Mouse (Mus musculus) yolk sac, embryonic 10.5 days (tissue): Measurements from ENCODE around the gene Ggcx.
"Not testable (repeated sequence)": the region's sequence is repeated elsewhere in the genome, so short reads cannot be mapped to it uniquely, and the experiment has no call there.

Experiments
- DNase-seq: peaks from one replicate; pipeline ENCODE4 v3.0.0-alpha.2; 2017; ENCODE audit warnings: low spot score

Gene Ggcx

GRCm38 (mm10) chr6:72462550-72463257 is 48.6 kb downstream of the Ggcx start:
- not testable (repeated sequence) for DNase-seq

DNA sequence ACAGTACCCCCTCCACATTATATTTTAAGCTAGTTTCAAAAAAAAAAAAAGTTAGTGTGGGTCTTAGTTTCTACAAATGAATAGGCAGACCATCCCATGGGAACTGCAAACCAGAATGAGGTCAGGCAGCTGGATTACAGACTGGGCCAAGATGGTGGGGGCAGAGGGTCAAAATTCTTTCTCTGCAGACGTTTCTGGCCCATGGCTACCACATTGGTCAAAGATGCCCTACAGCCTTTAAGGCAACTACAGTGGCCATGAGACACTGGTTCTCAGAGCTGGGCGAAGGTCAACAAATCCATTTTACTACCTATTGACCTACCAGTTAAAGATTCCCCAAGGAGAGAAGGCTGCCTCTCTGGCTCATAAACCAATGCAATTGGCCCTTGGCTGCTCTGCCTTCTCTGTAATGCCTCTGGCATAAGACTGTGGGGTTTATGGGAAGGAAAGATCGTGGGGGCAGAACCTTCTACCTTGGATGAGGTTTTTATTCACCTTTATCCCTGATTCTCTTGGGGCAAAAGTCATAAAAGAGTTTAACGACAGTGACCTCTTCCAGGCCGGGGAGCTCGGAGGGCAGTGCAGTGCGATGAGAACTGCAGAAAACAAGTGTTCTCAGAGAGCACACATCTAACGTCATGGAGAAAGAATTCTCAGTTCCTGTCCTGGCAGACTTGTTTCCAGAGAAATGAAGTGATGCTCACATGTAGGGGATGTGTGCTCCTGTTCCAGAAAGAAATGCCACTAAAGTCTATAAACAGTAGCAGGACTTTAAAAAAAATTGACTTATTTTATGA is 51.5 kb downstream of the Ggcx start:
- DNase-seq = peak; percentile 77

GRCm38 (mm10) chr6:72466171-72466570 is 52.1 kb downstream of the Ggcx start:
- no peak for DNase-seq

DNA sequence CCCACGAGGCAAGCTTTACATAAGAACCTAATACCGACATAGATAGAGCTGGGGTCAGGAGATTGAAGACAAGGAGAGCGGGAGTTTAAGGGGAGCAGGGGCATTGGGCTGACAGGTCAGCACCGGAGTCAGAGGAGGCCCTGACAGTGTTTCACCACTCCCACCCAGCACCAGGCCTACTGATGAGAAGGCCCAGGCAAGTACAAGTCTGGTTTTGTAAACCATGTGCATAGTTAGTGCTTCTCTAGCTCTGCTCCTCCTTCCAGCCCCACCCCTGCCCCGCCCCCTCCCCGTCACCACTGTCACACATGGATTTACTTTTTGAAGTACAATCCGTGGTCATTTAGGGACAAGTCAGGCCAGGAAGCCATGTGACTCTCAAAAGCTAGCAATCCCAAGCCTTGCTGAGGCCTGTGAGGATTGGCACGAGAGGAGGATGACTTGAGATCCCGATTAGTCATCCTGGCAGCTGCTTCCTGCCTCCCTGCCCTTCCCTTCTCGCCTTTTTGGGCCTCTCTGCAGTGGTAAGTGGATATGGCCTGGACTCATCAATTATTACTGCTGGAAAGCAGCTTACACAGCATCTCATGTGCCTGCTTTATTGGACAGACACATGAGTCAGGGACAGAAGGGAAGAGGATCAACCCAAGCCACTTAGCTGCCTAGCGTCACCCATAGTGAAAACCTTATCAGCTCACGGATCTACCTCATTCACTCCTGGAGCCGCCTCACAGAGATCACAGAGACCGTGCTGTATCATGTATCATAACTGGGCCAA is 59.3 kb downstream of the Ggcx start:
- peak; percentile 28 for DNase-seq

- DNase-seq = no peak
Measured at GRCm38 (mm10) chr6:72475221-72475985, 61.3 kb downstream of the Ggcx start.

- no peak for DNase-seq
Measured at GRCm38 (mm10) chr6:72476836-72477235, 62.7 kb downstream of the Ggcx start.

DNA sequence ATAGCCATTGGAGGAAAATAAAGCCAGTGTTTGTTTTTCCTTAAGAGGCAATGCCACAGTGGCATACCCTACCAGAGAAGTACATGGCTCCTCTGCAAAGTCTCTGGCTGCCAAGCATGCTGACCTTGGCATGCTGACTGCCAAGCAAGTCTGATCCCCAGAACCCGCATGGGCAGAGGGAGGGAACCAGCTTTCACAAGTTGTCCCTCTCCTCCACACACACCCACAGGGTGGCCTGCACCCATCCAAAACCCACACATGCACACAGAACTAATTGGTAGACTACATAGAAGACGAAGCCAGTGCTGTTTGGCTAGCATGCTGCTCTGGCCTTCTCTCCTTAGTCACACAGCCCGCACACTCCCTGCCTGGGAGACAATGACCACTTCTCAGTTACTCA is 63.5 kb downstream of the Ggcx start:
- DNase-seq = no peak

- DNase-seq = not testable (repeated sequence)
Measured at GRCm38 (mm10) chr6:72478691-72479090, 64.6 kb downstream of the Ggcx start.

DNA sequence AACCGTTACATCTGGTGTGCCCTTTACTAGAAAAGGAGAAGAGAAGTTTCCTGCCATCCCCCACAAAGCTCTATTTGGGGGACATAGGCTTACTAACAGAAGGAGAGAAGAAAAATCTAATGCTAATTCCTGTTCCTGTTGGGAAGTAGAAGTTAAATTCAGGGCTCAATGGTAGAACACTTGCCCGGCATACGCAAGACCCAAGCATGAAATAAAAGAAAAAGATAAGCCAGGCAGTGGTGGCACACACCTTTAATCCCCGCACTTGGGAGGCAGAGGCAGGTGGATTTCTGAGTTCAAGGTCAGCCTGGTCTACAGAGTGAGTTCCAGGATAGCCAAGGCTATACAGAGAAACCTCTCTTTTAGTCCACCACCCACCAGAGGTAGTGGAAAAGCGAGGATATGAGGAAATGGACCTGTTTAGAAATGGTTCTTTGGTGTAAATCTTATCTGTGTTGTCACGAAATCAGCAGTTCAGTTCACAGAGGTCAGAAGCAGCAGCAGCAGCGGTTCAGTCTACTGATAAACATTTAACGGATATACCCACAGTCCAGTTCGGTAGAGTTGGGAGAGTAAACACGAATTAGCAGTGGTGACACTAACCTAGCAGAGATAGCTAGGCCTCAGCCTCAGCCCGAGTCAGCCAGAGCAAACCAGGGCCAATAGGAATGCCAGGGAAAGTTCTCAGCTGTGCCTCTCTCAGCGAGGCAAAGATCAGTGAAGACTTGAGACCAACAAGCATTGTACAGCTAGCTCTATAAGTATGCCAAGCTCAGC is 65.7 kb downstream of the Ggcx start:
- peak; percentile 79 for DNase-seq

GRCm38 (mm10) chr6:72480422-72480702 is 66.3 kb downstream of the Ggcx start:
- no peak for DNase-seq
